Mouse (Mus musculus) midbrain, embryonic 16.5 days (tissue): Measurements from ENCODE around the gene Luc7l3. TPM values are rescaled to one million over a fixed set of nuclear protein-coding genes. Genes with fewer than 3 reads are reported as not detected.
A peak's percentile ranks its signal among the peaks of the same experiment; 100 is the strongest.

ENCODE experiments used
- ATAC-seq: fragments of 200-750 bp; cut with Nextera tagmentation; 2 replicates; pipeline ENCODE4 v1.8.0; 2017; ENCODE audit warnings: moderate TSS enrichment
- H3K27ac ChIP-seq: fragments of 300-500 bp; sonication (generic); 2 replicates; pipeline ENCODE4 v1.5.1; 2014; ENCODE audit warnings: mild to moderate bottlenecking, low read length, mixed read lengths
- H3K27me3 ChIP-seq: fragments of 300-500 bp; sonication (generic); 2 replicates; pipeline ENCODE4 v1.6.1; 2014; ENCODE audit warnings: low read depth, low read length, mixed read lengths; ENCODE audit not compliant: control insufficient read depth, insufficient read depth
- H3K36me3 ChIP-seq: fragments of 300-500 bp; sonication (generic); 2 replicates; pipeline ENCODE4 v1.6.1; 2014; ENCODE audit warnings: mild to moderate bottlenecking, low read length, moderate library complexity, mixed read lengths; ENCODE audit not compliant: control insufficient read depth, insufficient read depth
- H3K4me1 ChIP-seq: fragments of 300-500 bp; sonication (generic); 2 replicates; pipeline ENCODE4 v1.6.1; 2014; ENCODE audit warnings: mild to moderate bottlenecking, low read length, mixed read lengths; ENCODE audit not compliant: control insufficient read depth, insufficient read depth
- H3K4me2 ChIP-seq: fragments of 300-500 bp; sonication (generic); 2 replicates; pipeline ENCODE4 v1.6.1; 2014; ENCODE audit warnings: mild to moderate bottlenecking, low read length, mixed read lengths
- H3K4me3 ChIP-seq: fragments of 300-500 bp; sonication (generic); 2 replicates; pipeline ENCODE4 v1.5.1; 2014; ENCODE audit warnings: low read depth, mild to moderate bottlenecking, low read length, moderate library complexity, mixed read lengths
- H3K9ac ChIP-seq: fragments of 300-500 bp; sonication (generic); 2 replicates; pipeline ENCODE4 v1.6.1; 2014; ENCODE audit warnings: low read depth, low read length, mixed read lengths
- H3K9me3 ChIP-seq: fragments of 300-500 bp; sonication (generic); replicated peaks from 2 replicates; pipeline ENCODE4 v1.6.1; 2014; ENCODE audit warnings: mild to moderate bottlenecking, low read length, mixed read lengths; ENCODE audit not compliant: control insufficient read depth, poor library complexity, severe bottlenecking
- WGBS: fragments of 180-500 bp; shearing (Covaris S2); extraction: QIAGEN DNeasy Blood & Tissue Kit; methylation state at CpG from one replicate; pipeline ENCODE4 v1.1.7; 2014; 5-methylcytosine and 5-hydroxymethylcytosine counted together
- polyA plus RNA-seq: library from polyadenylated mRNA; unstranded; fragments of >200 nt; fragmentation: Nextera tagmentation; extraction: Ambion mirVana; gene quantifications from 2 replicates; pipeline ENCODE4 v1.2.1, GENCODE M21; 2015

The Luc7l3 gene
- polyA plus RNA-seq, 1 experiment from 2014 or later = 142 TPM

- H3K4me3 ChIP-seq = no peak overlapping the region
- H3K9ac ChIP-seq = no peak overlapping the region
- H3K36me3 ChIP-seq = no peaks in the 10 kb centered on the region
- H3K4me2 ChIP-seq = no peak overlapping the region
- H3K27ac ChIP-seq = no peak overlapping the region
- no peaks in the 10 kb centered on the region for H3K4me1 ChIP-seq
- no peaks in the 10 kb centered on the region for H3K9me3 ChIP-seq
- no peaks in the 10 kb centered on the region for H3K27me3 ChIP-seq
- 74% methylated on average over 14 of the region's 14 CpGs for WGBS
- no peak for ATAC-seq
Observed at GRCm38 (mm10) chr11:94257987-94258386, 63.8 kb downstream of the Luc7l3 start.

DNA sequence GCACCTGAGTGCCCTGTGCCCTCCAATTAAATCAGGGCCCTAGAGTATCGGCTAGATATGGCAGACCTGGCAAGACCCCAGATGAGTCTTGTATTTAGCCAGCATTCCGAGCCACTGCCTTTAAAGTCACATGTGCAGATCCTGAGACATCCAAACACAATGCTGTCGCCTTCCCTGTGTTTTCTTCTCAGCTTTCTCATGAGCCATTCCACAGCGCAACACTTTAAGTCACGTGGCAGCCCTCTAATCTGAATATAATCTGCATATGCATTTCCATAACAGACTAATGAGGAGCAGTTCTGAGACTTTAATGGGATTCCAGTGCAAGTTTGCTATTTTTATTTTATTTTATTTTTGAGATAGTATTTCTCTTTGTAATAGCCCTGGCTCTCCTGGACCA is 66.1 kb downstream of the Luc7l3 start:
- no peak overlapping the region for H3K4me2 ChIP-seq
- H3K36me3 ChIP-seq = no peaks in the 10 kb centered on the region
- H3K4me3 ChIP-seq = no peak overlapping the region
- H3K9ac ChIP-seq = no peak overlapping the region
- no peak overlapping the region for H3K27ac ChIP-seq
- no peaks in the 10 kb centered on the region for H3K9me3 ChIP-seq
- WGBS = 45% methylated on average over 5 of the region's 5 CpGs
- H3K27me3 ChIP-seq = no peaks in the 10 kb centered on the region
- no peaks in the 10 kb centered on the region for H3K4me1 ChIP-seq
- no peak for ATAC-seq

GRCm38 (mm10) chr11:94253691-94254090 is 68.1 kb downstream of the Luc7l3 start:
- H3K9me3 ChIP-seq = no peaks in the 10 kb centered on the region
- H3K4me2 ChIP-seq = no peak overlapping the region
- H3K4me1 ChIP-seq = no peaks in the 10 kb centered on the region
- ATAC-seq = no peak
- 88% methylated on average over 10 of the region's 10 CpGs for WGBS
- H3K27ac ChIP-seq = no peak overlapping the region
- no peaks in the 10 kb centered on the region for H3K27me3 ChIP-seq
- H3K9ac ChIP-seq = no peak overlapping the region
- H3K4me3 ChIP-seq = no peak overlapping the region
- no peaks in the 10 kb centered on the region for H3K36me3 ChIP-seq

GRCm38 (mm10) chr11:94253156-94253555 is 68.6 kb downstream of the Luc7l3 start:
- no peak overlapping the region for H3K4me3 ChIP-seq
- no peaks in the 10 kb centered on the region for H3K36me3 ChIP-seq
- no peak overlapping the region for H3K4me2 ChIP-seq
- no peaks in the 10 kb centered on the region for H3K4me1 ChIP-seq
- H3K9me3 ChIP-seq = no peaks in the 10 kb centered on the region
- no peak for ATAC-seq
- no peak overlapping the region for H3K27ac ChIP-seq
- WGBS = 81% methylated on average over 9 of the region's 9 CpGs
- H3K27me3 ChIP-seq = no peaks in the 10 kb centered on the region
- no peak overlapping the region for H3K9ac ChIP-seq

- peaks cover 11% of the 10 kb centered on the region; the same call in 1 of the 2 replicates for H3K4me1 ChIP-seq
- no peaks in the 10 kb centered on the region for H3K9me3 ChIP-seq
- H3K36me3 ChIP-seq = no peaks in the 10 kb centered on the region
- no peak for ATAC-seq
- no peaks in the 10 kb centered on the region for H3K27me3 ChIP-seq
- H3K4me3 ChIP-seq = no peak overlapping the region
- 54% methylated on average over 8 of the region's 8 CpGs for WGBS
- no peak overlapping the region for H3K4me2 ChIP-seq
- no peak overlapping the region for H3K27ac ChIP-seq
- no peak overlapping the region for H3K9ac ChIP-seq
Observed at GRCm38 (mm10) chr11:94246789-94247061, 75.1 kb downstream of the Luc7l3 start.

GRCm38 (mm10) chr11:94245955-94246788 is 75.6 kb downstream of the Luc7l3 start, which contains the start of gene Wfikkn2:
Gene Wfikkn2, minus strand, starts transcription at chr11:94246005.
- Histone ChIP-seq H3K4me2 (no peak within 1 kb of the TSS), H3K36me3 (no peaks in the 10 kb centered on the region), H3K9me3 (no peaks in the 10 kb centered on the region), H3K27ac (no peak within 1 kb of the TSS), H3K9ac (no peak within 1 kb of the TSS), H3K27me3 (no peaks in the 10 kb centered on the region), H3K4me3 (no peak within 1 kb of the TSS), H3K4me1 (peaks cover 11% of the 10 kb centered on the region; the same call in 1 of the 2 replicates)
- WGBS = 31% methylated on average over 17 of the region's 17 CpGs
- peak; percentile 66; the same call in 1 of the 2 replicates for ATAC-seq

DNA sequence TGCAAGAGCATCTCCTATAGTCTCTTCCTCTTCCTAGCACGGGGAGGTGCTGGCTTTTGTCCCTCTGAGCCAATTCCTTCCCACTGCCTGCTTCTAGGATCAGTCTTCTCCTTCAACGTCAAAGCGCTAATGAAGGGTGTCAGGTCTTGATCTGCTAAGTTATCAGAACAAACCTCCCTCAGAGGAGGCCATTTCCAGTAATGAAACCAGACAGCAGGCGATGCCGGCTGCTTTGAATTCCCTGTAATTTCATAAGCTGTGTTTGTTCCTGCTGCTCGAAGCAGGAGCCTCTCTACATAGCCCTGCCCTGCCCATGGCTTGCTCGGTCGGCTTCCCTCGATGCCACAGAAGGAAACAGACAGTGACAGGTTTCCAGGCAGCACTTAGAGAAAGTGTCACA is 77.4 kb downstream of the Luc7l3 start:
- ATAC-seq = no peak
- WGBS = 35% methylated on average over 9 of the region's 9 CpGs
- Histone ChIP-seq H3K36me3 (no peaks in the 10 kb centered on the region), H3K27ac (no peak overlapping the region), H3K4me3 (no peak overlapping the region), H3K27me3 (no peaks in the 10 kb centered on the region), H3K4me1 (peaks cover 14% of the 10 kb centered on the region; the same call in 1 of the 2 replicates), H3K4me2 (no peak overlapping the region), H3K9ac (no peak overlapping the region), H3K9me3 (no peaks in the 10 kb centered on the region)

DNA sequence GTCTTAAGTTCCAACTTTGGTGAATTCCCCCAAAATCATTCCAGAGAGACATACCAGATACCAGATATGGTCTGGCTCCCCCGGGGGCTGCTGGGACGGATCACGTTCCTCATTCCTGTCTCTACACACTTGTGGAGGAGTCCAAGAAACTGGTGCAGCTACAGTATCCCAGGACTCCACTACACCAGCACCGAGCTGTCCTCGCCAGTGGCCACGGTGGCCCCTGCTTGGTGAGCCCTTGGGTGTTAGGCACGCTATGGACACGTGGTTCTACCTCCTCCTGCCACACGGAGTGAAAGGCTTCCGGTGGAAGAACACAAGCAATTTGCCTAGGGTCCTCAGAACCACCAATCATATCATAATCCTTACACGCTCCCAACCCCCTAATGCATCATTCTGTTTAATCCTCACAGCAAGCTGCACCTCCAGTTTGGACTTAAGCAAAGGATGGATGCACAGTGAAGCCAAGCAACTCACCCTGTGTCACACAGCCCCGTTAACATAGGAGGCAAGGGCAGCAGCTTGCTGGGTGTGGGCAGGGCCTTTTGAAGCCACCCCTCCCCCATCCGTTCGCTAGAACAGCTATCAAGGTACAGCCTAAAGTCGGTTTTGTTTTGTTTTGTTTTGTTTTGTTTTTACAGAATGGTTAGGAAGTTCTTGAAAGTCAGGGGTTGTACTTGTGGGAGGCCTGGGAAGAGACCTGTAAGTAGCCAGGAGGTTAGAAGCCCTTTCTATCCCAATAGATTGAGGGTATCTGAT is 78.2 kb downstream of the Luc7l3 start:
- Histone ChIP-seq H3K9ac (peak overlapping the region; percentile 38; the same call in 1 of the 2 replicates), H3K36me3 (no peaks in the 10 kb centered on the region), H3K9me3 (no peaks in the 10 kb centered on the region), H3K4me3 (0 out of 2 replicates have a peak overlapping the region, but pooled peaks have one; percentile 2), H3K4me2 (peak overlapping the region; percentile 42), H3K4me1 (peaks cover 14% of the 10 kb centered on the region; the same call in 1 of the 2 replicates), H3K27me3 (no peaks in the 10 kb centered on the region), H3K27ac (no peak overlapping the region)
- no peak for ATAC-seq
- WGBS = 29% methylated on average over 15 of the region's 15 CpGs
